Mouse (Mus musculus): ENCODE measurements around the gene Capzb. TPM values are rescaled to one million over a fixed set of nuclear protein-coding genes. Genes with fewer than 3 reads are reported as not detected.

The Capzb gene
- polyA plus RNA-seq, 1 experiment = 130 TPM

DNA sequence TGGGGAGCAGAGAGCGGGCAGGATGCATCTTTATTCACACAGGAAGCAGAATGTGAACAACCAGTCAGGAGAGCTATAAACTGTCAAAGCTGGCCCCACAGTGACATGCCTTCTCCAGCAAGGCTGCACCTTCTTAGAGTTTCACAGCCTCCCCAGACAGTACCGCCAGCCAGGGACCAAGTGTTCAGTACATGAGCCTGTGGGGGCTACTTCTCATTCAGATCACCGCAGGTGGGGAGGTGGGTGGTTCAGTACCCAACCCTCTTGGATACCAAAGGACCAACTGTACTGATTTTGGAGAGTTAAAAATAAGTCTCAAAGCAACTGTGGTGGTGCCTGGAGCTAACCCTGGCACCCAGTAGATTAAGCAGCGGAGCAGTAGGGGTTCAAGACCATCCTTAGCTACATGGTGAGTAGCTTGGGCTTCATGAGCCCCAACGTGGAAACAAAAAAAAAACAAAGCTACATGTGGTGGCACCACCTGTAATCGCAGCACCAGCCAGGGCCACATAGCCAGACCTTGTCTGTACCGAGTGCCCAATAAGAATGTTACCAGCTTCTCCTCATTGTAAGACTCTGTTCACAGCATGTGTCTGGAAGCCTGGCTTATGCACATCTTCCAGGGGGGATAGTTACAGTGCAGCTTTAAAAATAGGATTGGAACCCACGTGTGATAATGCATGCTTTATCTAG, 13.8 kb downstream of the Capzb start:
- H3K36me3 ChIP-seq (ENCODE audit: control insufficient read depth, insufficient read depth, low read length) = 0 out of 2 replicates have a peak, but pooled peaks cover 1% of the 10 kb centered on the region
- 0 out of 2 replicates have a peak overlapping the region, but pooled peaks have one; percentile 20 for H3K27ac ChIP-seq (ENCODE audit: insufficient read depth, low read length)
- no peak for TF ChIP-seq CTCF (IDR thresholded peaks at IDR 0.05; ENCODE audit: extremely low read depth, insufficient read depth, insufficient read length, insufficient replicate concordance)
- TF ChIP-seq POLR2A (IDR thresholded peaks at IDR 0.05; ENCODE audit: low read depth, low read length) = no peak
- H3K27me3 ChIP-seq (ENCODE audit: control insufficient read depth, insufficient read depth, low read length) = no peaks in the 10 kb centered on the region
- H3K4me1 ChIP-seq (ENCODE audit: control insufficient read depth, insufficient read depth, insufficient read length) = peaks cover 56% of the 10 kb centered on the region
- 73% methylated on average over 8 of the region's 8 CpGs for WGBS
- H3K4me3 ChIP-seq (ENCODE audit: extremely low read depth, insufficient read depth, insufficient read length) = no peak overlapping the region
- DNase-seq (ENCODE audit: low read depth in 1 of 2, low spot score in 2 of 2) = no peak

DNA sequence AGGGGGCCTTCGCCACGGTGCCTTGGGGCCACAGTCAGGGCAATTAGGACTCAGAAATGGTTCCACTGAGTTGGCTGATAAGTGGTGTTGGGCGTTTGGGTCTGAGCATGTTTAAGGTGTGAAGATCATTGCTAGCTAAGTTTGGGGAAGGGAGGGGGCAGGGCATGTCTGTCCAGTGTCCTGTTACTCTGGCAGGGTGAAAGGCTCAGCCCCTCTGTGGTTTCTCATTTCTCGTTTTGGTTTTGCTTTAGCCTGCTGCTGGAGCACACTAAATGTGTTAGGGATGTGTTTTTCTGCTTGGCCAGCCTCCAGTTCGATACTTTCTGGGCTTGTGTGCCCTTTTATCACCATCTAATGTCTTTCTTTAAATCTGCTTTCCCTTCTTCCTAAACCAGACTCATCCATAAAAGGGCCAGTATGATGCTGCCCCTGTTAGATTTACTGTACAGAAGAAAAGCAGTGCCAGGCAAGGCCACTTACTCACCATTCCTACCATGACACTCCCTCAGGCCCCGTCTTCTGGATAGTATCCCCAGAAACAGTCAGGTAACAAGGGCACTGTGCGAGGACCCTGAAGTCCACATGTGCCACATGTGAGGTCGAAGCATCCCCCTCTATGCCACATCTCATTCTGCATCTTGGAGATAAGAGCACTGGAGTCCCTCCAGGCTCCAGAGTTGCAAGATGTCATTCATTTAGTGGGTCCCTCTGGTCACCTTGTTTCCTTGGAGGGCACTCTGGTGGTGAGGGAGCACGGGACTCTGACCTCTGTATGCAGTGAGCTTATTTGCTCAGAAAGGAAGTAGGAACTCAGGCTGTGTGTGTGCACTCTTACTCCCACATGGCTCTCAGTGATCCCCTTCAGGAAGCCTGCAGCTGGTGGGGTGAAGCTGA, 15.8 kb downstream of the Capzb start:
- Histone ChIP-seq H3K27me3 (ENCODE audit: control insufficient read depth, insufficient read depth, low read length) (no peaks in the 10 kb centered on the region), H3K27ac (ENCODE audit: insufficient read depth, low read length) (peak overlapping the region; percentile 88), H3K4me3 (ENCODE audit: extremely low read depth, insufficient read depth, insufficient read length) (no peak overlapping the region; the same call in none of the 2 replicates), H3K4me1 (ENCODE audit: control insufficient read depth, insufficient read depth, insufficient read length) (peaks cover 55% of the 10 kb centered on the region), H3K36me3 (ENCODE audit: control insufficient read depth, insufficient read depth, low read length) (0 out of 2 replicates have a peak, but pooled peaks cover 1% of the 10 kb centered on the region)
- peak in 1 of 2 experiments; percentile 66 for DNase-seq (ENCODE audit: low read depth in 1 of 2, low spot score in 2 of 2)
- no peak for TF ChIP-seq POLR2A (IDR thresholded peaks at IDR 0.05; ENCODE audit: low read depth, low read length)
- no peak for TF ChIP-seq CTCF (IDR thresholded peaks at IDR 0.05; ENCODE audit: extremely low read depth, insufficient read depth, insufficient read length, insufficient replicate concordance)
- 11% methylated on average over 9 of the region's 9 CpGs for WGBS

GRCm38 (mm10) chr4:139209130-139209840, 16.6 kb downstream of the Capzb start:
- 57% methylated on average over 5 of the region's 5 CpGs for WGBS

GRCm38 (mm10) chr4:139211975-139212831, 19.5 kb downstream of the Capzb start:
- peak overlapping the region; percentile 15 for H3K27ac ChIP-seq (ENCODE audit: insufficient read depth, low read length)
- peaks cover 55% of the 10 kb centered on the region for H3K4me1 ChIP-seq (ENCODE audit: control insufficient read depth, insufficient read depth, insufficient read length)
- DNase-seq (ENCODE audit: low read depth in 1 of 2, low spot score in 2 of 2) = peak in 1 of 2 experiments; percentile 41
- no peak overlapping the region for H3K4me3 ChIP-seq (ENCODE audit: extremely low read depth, insufficient read depth, insufficient read length)
- no peaks in the 10 kb centered on the region for H3K27me3 ChIP-seq (ENCODE audit: control insufficient read depth, insufficient read depth, low read length)
- 0 out of 2 replicates have a peak, but pooled peaks cover 1% of the 10 kb centered on the region for H3K36me3 ChIP-seq (ENCODE audit: control insufficient read depth, insufficient read depth, low read length)
- TF ChIP-seq POLR2A (IDR thresholded peaks at IDR 0.05; ENCODE audit: low read depth, low read length) (no peak), CTCF (IDR thresholded peaks at IDR 0.05; ENCODE audit: extremely low read depth, insufficient read depth, insufficient read length, insufficient replicate concordance) (no peak)
- WGBS = 44% methylated on average over 17 of the region's 17 CpGs

More at GRCm38 (mm10) chr4:139209130-139209840, 16.6 kb downstream of the Capzb start:
- Histone ChIP-seq H3K27me3 (ENCODE audit: control insufficient read depth, insufficient read depth, low read length) (no peaks in the 10 kb centered on the region), H3K4me1 (ENCODE audit: control insufficient read depth, insufficient read depth, insufficient read length) (peaks cover 55% of the 10 kb centered on the region), H3K27ac (ENCODE audit: insufficient read depth, low read length) (peak overlapping the region; percentile 88), H3K36me3 (ENCODE audit: control insufficient read depth, insufficient read depth, low read length) (0 out of 2 replicates have a peak, but pooled peaks cover 1% of the 10 kb centered on the region), H3K4me3 (ENCODE audit: extremely low read depth, insufficient read depth, insufficient read length) (no peak overlapping the region; the same call in 1 of the 2 replicates)
- DNase-seq (ENCODE audit: low read depth in 1 of 2, low spot score in 2 of 2) = no peak
- TF ChIP-seq CTCF (IDR thresholded peaks at IDR 0.05; ENCODE audit: extremely low read depth, insufficient read depth, insufficient read length, insufficient replicate concordance) (no peak), POLR2A (IDR thresholded peaks at IDR 0.05; ENCODE audit: low read depth, low read length) (no peak)

DNA sequence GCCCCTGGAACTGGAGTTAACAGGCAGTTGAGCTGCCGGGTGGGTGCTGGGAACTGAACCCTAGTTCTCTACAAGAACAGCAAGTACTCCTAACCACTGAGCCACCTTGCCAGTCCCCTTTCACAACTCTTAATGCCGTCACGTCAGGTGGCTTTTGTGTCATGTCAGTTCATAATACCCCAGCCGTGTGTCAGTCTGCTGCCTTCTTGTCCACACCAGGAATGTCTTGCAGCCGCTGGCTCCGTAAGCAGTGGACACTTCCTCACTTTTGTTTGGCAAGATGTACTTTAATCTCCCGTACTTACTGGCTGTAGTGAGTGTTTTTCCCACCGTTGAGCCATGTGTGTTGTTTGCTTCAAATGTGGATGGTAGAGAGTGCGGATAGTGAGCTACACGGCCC, 20.4 kb downstream of the Capzb start:
- peaks cover 4% of the 10 kb centered on the region; the same call in 1 of the 2 replicates for H3K36me3 ChIP-seq (ENCODE audit: control insufficient read depth, insufficient read depth, low read length)
- no peak overlapping the region for H3K4me3 ChIP-seq (ENCODE audit: extremely low read depth, insufficient read depth, insufficient read length)
- WGBS = 85% methylated on average over 10 of the region's 10 CpGs
- TF ChIP-seq CTCF (IDR thresholded peaks at IDR 0.05; ENCODE audit: extremely low read depth, insufficient read depth, insufficient read length, insufficient replicate concordance) (no peak), POLR2A (IDR thresholded peaks at IDR 0.05; ENCODE audit: low read depth, low read length) (no peak)
- no peak for DNase-seq (ENCODE audit: low read depth in 1 of 2, low spot score in 2 of 2)
- H3K27ac ChIP-seq (ENCODE audit: insufficient read depth, low read length) = no peak overlapping the region
- peaks cover 47% of the 10 kb centered on the region for H3K4me1 ChIP-seq (ENCODE audit: control insufficient read depth, insufficient read depth, insufficient read length)
- no peaks in the 10 kb centered on the region for H3K27me3 ChIP-seq (ENCODE audit: control insufficient read depth, insufficient read depth, low read length)

Data from spleen, adult 2 months (tissue).